Mouse (Mus musculus) bone marrow macrophage, adult 2 months (primary cell): Measurements from ENCODE around the gene Crygn. TPM values are rescaled to one million over a fixed set of nuclear protein-coding genes. Genes with fewer than 3 reads are reported as not detected.

Experiments
- H3K27ac ChIP-seq: 2 replicates; pipeline ENCODE4 v1.5.1; 2012; ENCODE audit warnings: low read depth, low read length; ENCODE audit not compliant: insufficient read depth
- H3K4me1 ChIP-seq: 2 replicates; pipeline ENCODE4 v1.6.1; 2012; ENCODE audit warnings: low read length; ENCODE audit not compliant: control insufficient read depth, insufficient read depth
- H3K4me3 ChIP-seq: 2 replicates; pipeline ENCODE4 v1.5.1; 2012; ENCODE audit warnings: mild to moderate bottlenecking, low read length, moderate library complexity; ENCODE audit not compliant: insufficient read depth
- CTCF ChIP-seq: IDR thresholded peaks from 2 replicates; pipeline ENCODE4 v1.5.1; 2012; ENCODE audit warnings: low read depth, mild to moderate bottlenecking, low read length, moderate library complexity
- POLR2A ChIP-seq: IDR thresholded peaks from 2 replicates; pipeline ENCODE4 v1.6.1; 2012; ENCODE audit warnings: mild to moderate bottlenecking, low read depth, low read length, borderline replicate concordance
- polyA plus RNA-seq: library from polyadenylated mRNA; stranded (reverse); fragments of >200 nt; gene quantifications from 2 replicates; pipeline ENCODE4 v1.2.4, GENCODE M21; 2012; ENCODE audit not compliant: missing spikeins, insufficient read depth, insufficient read length

Gene Crygn
- polyA plus RNA-seq, 1 experiment: not detected

DNA sequence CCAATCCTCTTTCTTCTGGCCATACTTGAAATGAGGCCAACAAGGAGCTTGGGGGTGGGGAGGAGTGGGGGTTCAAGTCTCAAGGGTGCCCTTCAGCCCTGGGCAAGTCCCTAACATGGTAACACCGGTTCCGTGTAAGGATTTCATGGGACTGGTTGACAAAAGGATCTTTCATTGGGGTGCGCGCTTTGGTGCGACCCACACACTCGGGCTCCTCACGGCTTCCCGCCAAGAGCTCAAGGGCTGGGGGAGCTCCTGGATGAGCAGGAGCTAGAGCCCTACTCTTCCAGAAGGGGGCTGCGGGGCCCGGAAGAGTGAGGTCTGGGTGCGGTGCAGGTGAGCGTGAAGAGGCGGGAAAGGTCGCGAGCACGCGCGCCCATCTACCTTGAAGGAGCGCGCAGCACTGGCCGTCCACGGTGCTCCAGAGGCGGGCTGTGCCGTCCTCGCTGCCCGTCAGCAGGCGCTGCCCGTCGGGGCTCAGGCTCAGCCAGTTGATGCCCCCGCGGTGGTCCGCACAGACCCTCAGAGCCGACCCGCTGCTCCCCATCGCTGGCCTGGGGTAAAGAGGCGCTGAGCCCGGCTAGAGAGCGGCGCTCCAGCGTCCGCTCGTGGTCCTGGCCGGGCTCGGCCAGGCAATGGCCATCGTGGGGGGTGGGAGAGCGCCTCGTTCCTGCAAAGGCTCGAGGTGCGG is 27.9 kb downstream of the Crygn start:
- Histone ChIP-seq H3K27ac (no peak overlapping the region), H3K4me1 (peaks cover 2% of the 10 kb centered on the region; the same call in 1 of the 2 replicates), H3K4me3 (peak overlapping the region; percentile 33)
- TF ChIP-seq CTCF (no peak), POLR2A (no peak)

DNA sequence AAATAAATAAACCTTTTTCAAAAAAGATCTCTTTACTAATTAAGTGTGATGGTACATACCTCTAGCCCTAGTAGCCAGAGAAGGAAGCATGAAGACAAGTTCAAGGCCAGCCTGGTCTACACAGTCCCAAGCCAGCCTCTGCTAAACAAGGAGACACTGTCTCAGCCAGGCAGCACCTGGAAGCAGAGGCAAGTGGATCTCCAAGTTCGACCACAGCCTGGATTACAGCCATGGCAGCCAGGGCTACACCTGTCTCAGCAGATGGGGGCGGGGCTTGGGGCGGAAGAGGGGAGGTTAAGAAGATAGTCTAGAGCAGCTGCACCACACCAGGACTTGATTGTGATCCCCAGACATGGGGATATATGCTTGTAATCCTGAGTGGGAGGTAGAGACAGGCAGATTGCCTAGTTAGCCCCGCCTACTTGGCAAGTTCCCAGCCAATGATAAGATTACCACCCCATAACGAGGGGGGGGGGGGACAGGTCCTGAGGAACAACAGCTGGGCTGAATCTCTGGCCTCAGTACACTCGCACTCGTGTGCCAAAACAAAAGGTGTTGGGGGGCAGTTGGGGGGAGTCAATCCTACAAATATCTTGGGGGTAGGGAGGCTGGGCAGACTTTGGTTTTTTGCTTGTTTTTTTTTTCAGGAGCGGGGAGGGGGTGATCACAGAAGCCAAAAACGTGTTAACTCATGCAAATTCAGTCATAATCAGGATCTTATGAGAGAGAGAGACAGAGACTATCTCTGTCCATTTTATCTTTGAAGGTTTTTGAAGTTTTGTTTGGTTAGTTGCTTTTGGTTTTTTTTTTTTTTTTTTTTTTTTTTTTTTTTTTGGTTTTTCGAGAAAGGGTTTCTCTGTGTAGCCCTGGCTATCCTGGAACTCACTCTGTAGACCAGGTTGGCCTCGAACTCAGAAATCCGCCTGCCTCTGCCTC is 30.6 kb downstream of the Crygn start:
- TF ChIP-seq CTCF: no peak
- TF ChIP-seq POLR2A: no peak
- no peak overlapping the region for H3K27ac ChIP-seq
- no peak overlapping the region for H3K4me3 ChIP-seq
- H3K4me1 ChIP-seq: peaks cover 2% of the 10 kb centered on the region; the same call in 1 of the 2 replicates

DNA sequence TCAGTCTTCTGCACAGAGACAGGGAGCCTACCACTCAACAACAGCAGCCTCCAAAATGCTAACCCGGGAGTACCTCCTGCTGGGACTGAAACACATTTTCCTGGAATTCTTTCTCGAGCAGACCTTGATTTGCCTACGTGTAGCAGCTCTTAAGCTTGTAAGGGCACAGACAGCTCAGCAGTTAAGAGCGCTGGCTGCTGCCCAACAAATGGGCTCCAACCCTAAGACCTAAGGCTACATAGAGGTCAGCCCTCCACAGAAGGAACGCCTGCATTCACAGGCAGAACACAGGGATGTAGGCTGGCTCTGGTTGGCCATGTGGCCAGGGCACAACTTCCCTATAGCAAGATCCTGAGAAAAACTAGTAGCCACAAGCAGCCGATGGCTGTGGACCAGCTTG is 31.9 kb downstream of the Crygn start:
- TF ChIP-seq POLR2A (no peak), CTCF (no peak)
- Histone ChIP-seq H3K4me3 (no peak overlapping the region), H3K4me1 (peaks cover 2% of the 10 kb centered on the region; the same call in 1 of the 2 replicates), H3K27ac (no peak overlapping the region)

DNA sequence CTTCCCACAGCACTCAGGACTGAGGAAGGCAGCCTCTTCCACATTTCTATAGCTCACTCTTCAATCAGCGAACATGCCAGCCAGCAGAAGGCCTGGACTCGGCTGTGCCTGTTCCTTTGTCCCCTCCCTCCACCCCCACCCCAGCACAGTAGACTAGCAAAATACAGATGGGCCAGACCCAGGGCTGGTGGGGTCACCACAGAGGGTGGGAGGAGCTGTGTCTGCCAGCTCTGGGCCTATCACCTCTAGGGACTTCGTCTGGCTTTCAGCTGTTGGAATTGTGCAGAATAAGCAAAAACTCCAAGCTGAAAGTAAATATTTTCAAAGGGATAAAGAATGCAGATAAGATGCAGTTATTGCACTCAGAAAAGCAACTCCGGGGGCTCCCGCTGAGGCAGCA is 33.0 kb downstream of the Crygn start:
- Histone ChIP-seq H3K4me1 (peaks cover 2% of the 10 kb centered on the region; the same call in 1 of the 2 replicates), H3K4me3 (no peak overlapping the region), H3K27ac (no peak overlapping the region)
- TF ChIP-seq CTCF: no peak
- TF ChIP-seq POLR2A: no peak

DNA sequence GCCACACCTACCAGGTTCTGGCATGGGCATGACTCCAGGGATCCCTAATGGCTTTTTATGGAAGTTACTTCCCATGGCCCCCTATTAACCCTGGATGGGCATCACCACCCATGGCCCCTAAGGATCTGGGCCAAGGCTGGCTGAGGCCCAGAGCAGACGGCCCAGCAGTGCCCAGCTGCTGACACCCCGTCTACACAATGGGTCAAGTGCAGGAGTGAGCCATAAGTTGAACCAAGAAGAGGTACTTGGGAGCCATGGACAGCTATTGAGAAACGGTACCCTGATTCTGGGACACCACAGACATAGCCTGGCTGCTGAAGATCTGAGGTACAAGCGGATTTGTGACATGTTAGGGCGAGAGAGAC is 33.6 kb downstream of the Crygn start:
- Histone ChIP-seq H3K4me3 (no peak overlapping the region), H3K27ac (no peak overlapping the region), H3K4me1 (peaks cover under 1% of the 10 kb centered on the region; the same call in 1 of the 2 replicates)
- TF ChIP-seq CTCF (no peak), POLR2A (no peak)

DNA sequence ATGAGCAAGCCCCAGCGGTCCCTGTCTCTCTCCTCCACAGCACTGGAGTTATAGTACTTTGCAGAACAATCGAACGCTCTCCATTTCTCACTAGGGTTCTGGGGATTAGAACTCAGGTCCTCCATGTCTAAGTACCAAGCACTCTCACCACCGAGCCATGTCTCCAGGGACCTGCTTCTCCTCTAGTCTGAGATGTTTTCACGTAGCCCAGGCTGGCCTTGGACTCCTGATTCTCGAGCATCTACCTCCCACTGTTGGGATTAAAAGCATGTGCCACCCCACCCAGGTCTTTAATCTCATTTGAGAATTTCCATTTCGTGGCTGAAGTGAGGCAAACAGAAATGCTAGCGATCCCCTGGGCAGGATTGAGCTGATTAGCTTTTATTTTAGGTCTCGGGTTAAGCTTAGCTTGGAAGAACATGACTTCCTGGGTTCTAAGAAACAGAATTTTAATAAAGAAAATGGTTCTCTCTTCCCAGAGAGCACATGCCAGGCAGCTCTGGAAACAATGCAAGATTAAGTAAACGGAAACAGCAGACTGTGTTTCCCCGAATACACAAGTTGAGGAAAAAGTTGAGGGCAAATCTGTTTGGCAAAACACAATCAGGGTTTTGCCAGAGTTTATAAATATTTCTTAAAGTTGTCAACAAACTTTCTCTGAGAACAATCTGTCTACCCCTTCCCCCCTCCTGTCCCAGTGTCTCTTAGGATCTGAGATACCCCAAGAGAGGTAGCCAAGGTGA is 34.1 kb downstream of the Crygn start:
- Histone ChIP-seq H3K27ac (no peak overlapping the region), H3K4me1 (no peaks in the 10 kb centered on the region), H3K4me3 (no peak overlapping the region)
- TF ChIP-seq CTCF: no peak
- TF ChIP-seq POLR2A: no peak

DNA sequence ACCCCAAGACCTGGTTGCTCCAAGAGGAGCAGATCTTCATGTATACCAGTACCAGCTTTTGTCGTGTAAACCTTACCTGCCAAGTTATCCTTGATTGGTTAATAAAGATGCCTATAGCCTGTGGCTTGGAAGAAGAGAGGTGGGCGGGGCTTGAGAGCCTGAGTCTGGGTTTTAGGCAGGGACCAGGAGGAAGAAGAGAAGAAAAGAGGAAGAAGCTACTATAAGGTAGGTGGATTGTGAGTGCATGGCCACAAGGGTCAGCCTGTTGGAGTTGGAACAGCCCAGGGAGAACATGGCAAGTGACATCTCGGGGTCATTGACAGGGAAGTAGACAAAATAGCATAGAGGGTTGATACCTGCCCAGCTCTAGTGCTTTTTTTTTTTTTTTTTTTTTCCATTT is 38.0 kb downstream of the Crygn start:
- no peaks in the 10 kb centered on the region for H3K4me1 ChIP-seq
- TF ChIP-seq CTCF (no peak), POLR2A (no peak)
- H3K27ac ChIP-seq: no peak overlapping the region
- no peak overlapping the region for H3K4me3 ChIP-seq

DNA sequence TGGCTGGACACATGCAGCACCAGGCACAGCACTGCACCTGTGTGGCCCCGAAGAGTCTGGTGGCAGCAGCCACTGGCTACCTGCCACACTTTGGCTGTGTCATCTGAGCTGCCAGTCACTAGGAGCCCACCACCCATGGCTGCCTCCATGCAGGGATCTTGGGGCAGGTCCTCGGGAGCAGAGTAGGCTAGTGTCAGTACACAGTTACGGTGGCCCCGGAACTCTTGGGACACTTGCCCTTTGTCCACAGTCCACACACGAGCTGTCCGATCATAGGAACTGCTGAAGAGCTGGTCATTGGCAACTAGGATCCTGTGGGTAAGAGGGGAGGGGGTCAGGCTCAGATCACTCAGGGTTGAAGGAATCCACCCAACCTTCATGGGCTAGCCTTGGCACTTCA is 39.7 kb downstream of the Crygn start:
- Histone ChIP-seq H3K4me1 (no peaks in the 10 kb centered on the region), H3K27ac (no peak overlapping the region)
- no peak for TF ChIP-seq CTCF
- TF ChIP-seq POLR2A: no peak

DNA sequence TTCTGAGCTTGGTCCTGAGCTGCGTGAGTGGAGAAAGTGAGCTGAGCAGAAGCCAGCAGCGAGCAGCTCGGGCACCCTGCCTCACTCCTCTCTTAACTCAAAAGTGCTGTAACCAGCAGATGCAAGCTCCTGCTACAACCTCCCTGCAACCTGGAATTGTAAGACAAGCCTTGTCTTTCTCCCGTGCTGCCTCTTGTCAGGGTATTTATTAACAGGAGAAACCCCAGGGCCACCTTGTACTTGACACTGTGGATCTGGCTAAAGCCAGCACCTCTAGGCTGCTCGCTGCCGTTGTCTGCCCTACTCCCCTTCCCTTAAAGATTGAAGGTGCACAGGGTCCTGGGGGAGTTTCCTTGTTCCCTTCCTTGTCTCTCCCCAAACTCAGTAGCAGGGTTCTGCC is 43.8 kb downstream of the Crygn start:
- Histone ChIP-seq H3K4me3 (no peak overlapping the region), H3K27ac (no peak overlapping the region), H3K4me1 (no peaks in the 10 kb centered on the region)
- TF ChIP-seq POLR2A: no peak
- TF ChIP-seq CTCF: no peak

More for the DNA sequence above, 39.7 kb downstream of the Crygn start:
- no peak overlapping the region for H3K4me3 ChIP-seq
